Mouse (Mus musculus) forebrain, postnatal 0 days (tissue): ENCODE results near the gene Cerk. TPM values are rescaled to one million over a fixed set of nuclear protein-coding genes. Genes with fewer than 3 reads are reported as not detected.
A peak's percentile ranks its signal among the peaks of the same experiment; 100 is the strongest.

Experiments used
- ATAC-seq: fragments of 200-750 bp; cut with Nextera tagmentation; 2 replicates; pipeline ENCODE4 v1.8.0; 2017; ENCODE audit warnings: mild to moderate bottlenecking, moderate library complexity
- DNase-seq: peaks from one replicate; pipeline ENCODE4 v3.0.0-alpha.2; 2015
- H3K27ac ChIP-seq: fragments of 300-500 bp; sonication (generic); 2 replicates; pipeline ENCODE4 v1.5.1; 2014; ENCODE audit warnings: low read depth, mild to moderate bottlenecking, antibody characterized with exemption, low read length, moderate library complexity, mixed read lengths
- H3K27me3 ChIP-seq: fragments of 300-500 bp; sonication (generic); 2 replicates; pipeline ENCODE4 v1.6.1; 2014; ENCODE audit warnings: mild to moderate bottlenecking, low read length, mixed read lengths; ENCODE audit not compliant: insufficient read depth
- H3K36me3 ChIP-seq: fragments of 300-500 bp; sonication (generic); 2 replicates; pipeline ENCODE4 v1.6.1; 2014; ENCODE audit warnings: mild to moderate bottlenecking, moderate library complexity; ENCODE audit not compliant: insufficient read depth
- H3K4me1 ChIP-seq: fragments of 300-500 bp; sonication (generic); 2 replicates; pipeline ENCODE4 v1.6.1; 2014; ENCODE audit warnings: antibody characterized with exemption; ENCODE audit not compliant: insufficient read depth
- H3K4me2 ChIP-seq: fragments of 300-500 bp; sonication (generic); 2 replicates; pipeline ENCODE4 v1.6.1; 2014; ENCODE audit warnings: low read depth, mild to moderate bottlenecking, moderate library complexity
- H3K4me3 ChIP-seq: fragments of 300-500 bp; sonication (generic); 2 replicates; pipeline ENCODE4 v1.5.1; 2014; ENCODE audit warnings: low read depth, low read length, mixed read lengths
- H3K9ac ChIP-seq: fragments of 300-500 bp; sonication (generic); 2 replicates; pipeline ENCODE4 v1.6.1; 2014; ENCODE audit warnings: mild to moderate bottlenecking
- H3K9me3 ChIP-seq: fragments of 300-500 bp; sonication (generic); 2 replicates; pipeline ENCODE4 v1.6.1; 2016; ENCODE audit warnings: low read length
- CTCF ChIP-seq: sonication (generic); IDR thresholded peaks from 2 replicates; pipeline ENCODE4 v1.5.1; 2016; ENCODE audit warnings: antibody characterized with exemption, control low read depth, low read depth
- WGBS: fragments of 180-500 bp; shearing (Covaris S2); extraction: QIAGEN DNeasy Blood & Tissue Kit; methylation state at CpG from one replicate; pipeline ENCODE4 v1.1.7; 2014; 5-methylcytosine and 5-hydroxymethylcytosine counted together
- polyA plus RNA-seq: library from polyadenylated mRNA; unstranded; fragments of >200 nt; fragmentation: Nextera tagmentation; extraction: Ambion mirVana; gene quantifications from 2 replicates; pipeline ENCODE4 v1.2.1, GENCODE M21; 2015
- total RNA-seq: library from RNA; depleted of rRNA; stranded (reverse); fragments of >200 nt; gene quantifications from 2 replicates; pipeline ENCODE4 v1.2.3, GENCODE M21; 2014; rRNA removed

Cerk gene
- total and polyA plus RNA-seq, 2 experiments from 2014 or later, result 18.0 to 32.9 TPM

DNA sequence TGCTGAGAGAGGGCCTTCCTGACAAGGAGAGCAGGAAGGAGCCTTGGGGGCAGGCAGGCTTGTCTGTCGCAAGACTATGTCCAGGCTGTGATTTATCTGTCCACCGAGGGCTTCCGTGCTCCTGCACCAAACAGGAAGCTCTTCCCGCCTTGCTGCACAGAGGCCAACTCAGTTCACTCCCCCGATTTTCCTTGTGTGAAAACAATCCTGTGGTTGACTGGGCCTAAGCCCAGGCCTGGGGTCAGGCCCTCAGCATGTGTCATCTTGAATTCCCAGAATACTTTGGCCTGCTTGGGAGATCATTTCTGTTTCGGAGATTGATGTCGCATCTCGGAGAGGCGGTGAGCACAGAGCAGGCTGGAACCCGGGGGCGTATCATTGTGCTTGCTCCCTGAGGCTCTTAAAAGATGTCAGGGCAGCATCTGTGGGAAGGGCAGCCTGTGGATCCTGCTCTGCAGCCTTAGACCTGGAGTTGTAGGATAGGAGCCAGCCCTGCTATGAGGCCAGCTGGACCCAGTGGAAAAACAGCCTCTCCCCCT lies 95.9 kb downstream of the Cerk start:
- TF ChIP-seq CTCF, result no peak
- no peak overlapping the region for H3K4me2 ChIP-seq
- H3K4me3 ChIP-seq, result no peak overlapping the region
- H3K27ac ChIP-seq, result peak overlapping the region; percentile 40
- no peak for ATAC-seq
- H3K4me1 ChIP-seq, result peaks cover 30% of the 10 kb centered on the region
- WGBS, result 83% methylated on average over 11 of the region's 11 CpGs
- H3K9ac ChIP-seq, result no peak overlapping the region
- no peaks in the 10 kb centered on the region for H3K9me3 ChIP-seq
- H3K36me3 ChIP-seq, result 0 out of 2 replicates have a peak, but pooled peaks cover 6% of the 10 kb centered on the region
- no peaks in the 10 kb centered on the region for H3K27me3 ChIP-seq
- no peak for DNase-seq

Other genes with a start within 250 kb of the Cerk start
- 6.5 and 13.0 TPM in 2 replicates for gene Celsr1, start 152.4 kb downstream of the Cerk start, total RNA-seq
- 0.62 and 0.97 TPM in 2 replicates for gene Celsr1, start 152.4 kb downstream of the Cerk start, polyA plus RNA-seq
- 54.5 and 57.0 TPM in 2 replicates for gene Gramd4, start 128.4 kb downstream of the Cerk start, total RNA-seq
- gene Gramd4, start 128.4 kb downstream of the Cerk start, polyA plus RNA-seq, result 24.8 and 28.8 TPM in 2 replicates
- 20.5 and 22.1 TPM in 2 replicates for gene Tbc1d22a, start 28.3 kb upstream of the Cerk start, total RNA-seq
- gene Tbc1d22a, start 28.3 kb upstream of the Cerk start, polyA plus RNA-seq, result 12.1 and 13.1 TPM in 2 replicates